Mouse (Mus musculus) heart, embryonic 15.5 days (tissue): Measurements from ENCODE around the gene Wdtc1. TPM values are rescaled to one million over a fixed set of nuclear protein-coding genes. Genes with fewer than 3 reads are reported as not detected.

Source experiments
- ATAC-seq: fragments of 200-750 bp; cut with Nextera tagmentation; replicated peaks from 2 replicates; pipeline ENCODE4 v1.8.0; 2017; ENCODE audit warnings: low read depth, moderate TSS enrichment; ENCODE audit not compliant: insufficient number of reproducible peaks, insufficient read depth, low FRiP score
- H3K27ac ChIP-seq: fragments of 300-500 bp; sonication (generic); 2 replicates; pipeline ENCODE4 v1.5.1; 2015; ENCODE audit warnings: mild to moderate bottlenecking, inconsistent platforms
- H3K27me3 ChIP-seq: fragments of 300-500 bp; sonication (generic); 2 replicates; pipeline ENCODE4 v1.6.1; 2015; ENCODE audit warnings: inconsistent platforms
- H3K36me3 ChIP-seq: fragments of 300-500 bp; sonication (generic); 2 replicates; pipeline ENCODE4 v1.6.1; 2015; ENCODE audit warnings: mild to moderate bottlenecking, inconsistent platforms
- H3K4me1 ChIP-seq: fragments of 300-500 bp; sonication (generic); replicated peaks from 2 replicates; pipeline ENCODE4 v1.6.1; 2015; ENCODE audit warnings: inconsistent platforms
- H3K4me2 ChIP-seq: fragments of 300-500 bp; sonication (generic); 2 replicates; pipeline ENCODE4 v1.6.1; 2015; ENCODE audit warnings: inconsistent platforms, mild to moderate bottlenecking, moderate library complexity
- H3K4me3 ChIP-seq: fragments of 300-500 bp; sonication (generic); 2 replicates; pipeline ENCODE4 v1.5.1; 2015; ENCODE audit warnings: mild to moderate bottlenecking, inconsistent platforms
- H3K9ac ChIP-seq: fragments of 300-500 bp; sonication (generic); 2 replicates; pipeline ENCODE4 v1.6.1; 2015; ENCODE audit warnings: mild to moderate bottlenecking, inconsistent platforms
- H3K9me3 ChIP-seq: fragments of 300-500 bp; sonication (generic); replicated peaks from 2 replicates; pipeline ENCODE4 v1.6.1; 2016; ENCODE audit warnings: inconsistent platforms
- WGBS: fragments of 180-500 bp; shearing (Covaris S2); methylation state at CpG from one replicate; pipeline ENCODE4 v1.1.7; 2015; ENCODE audit warnings: mixed read lengths; 5-methylcytosine and 5-hydroxymethylcytosine counted together
- microRNA-seq: library from miRNA; unstranded; fragments of <30 nt; microRNA quantifications from one replicate; pipeline ENCODE4, GENCODE M21; 2016
- polyA plus RNA-seq: library from polyadenylated mRNA; unstranded; fragments of >200 nt; fragmentation: Nextera tagmentation; extraction: Ambion mirVana; gene quantifications from 2 replicates; pipeline ENCODE4 v1.2.1, GENCODE M21; 2015

The Wdtc1 gene
- polyA plus RNA-seq, 1 experiment from 2014 or later = 11.4 TPM

GRCm38 (mm10) chr4:133247072-133247471 lies 106.2 kb downstream of the Wdtc1 start:
- no peak overlapping the region; the same call in 1 of the 2 replicates for H3K4me2 ChIP-seq
- no peak overlapping the region for H3K4me3 ChIP-seq
- H3K4me1 ChIP-seq = peaks cover 21% of the 10 kb centered on the region
- no peak overlapping the region for H3K27ac ChIP-seq
- H3K27me3 ChIP-seq = peaks cover 79% of the 10 kb centered on the region
- no peaks in the 10 kb centered on the region for H3K9me3 ChIP-seq
- no peaks in the 10 kb centered on the region for H3K36me3 ChIP-seq
- no peak overlapping the region for H3K9ac ChIP-seq
- WGBS = 26% methylated on average over 15 of the region's 15 CpGs
- ATAC-seq = no peak

- Histone ChIP-seq H3K36me3 (no peaks in the 10 kb centered on the region), H3K27me3 (peaks cover 51% of the 10 kb centered on the region), H3K9me3 (no peaks in the 10 kb centered on the region), H3K9ac (no peak overlapping the region), H3K27ac (no peak overlapping the region), H3K4me2 (no peak overlapping the region), H3K4me3 (no peak overlapping the region), H3K4me1 (peaks cover 19% of the 10 kb centered on the region)
- WGBS = 55% methylated on average over 1 of the region's 1 CpGs
- ATAC-seq = no peak
Observed at GRCm38 (mm10) chr4:133244289-133244688, 109.0 kb downstream of the Wdtc1 start.

- Histone ChIP-seq H3K36me3 (no peaks in the 10 kb centered on the region), H3K27ac (no peak overlapping the region), H3K27me3 (peaks cover 44% of the 10 kb centered on the region), H3K4me3 (no peak overlapping the region), H3K9me3 (no peaks in the 10 kb centered on the region), H3K4me2 (no peak overlapping the region), H3K9ac (no peak overlapping the region), H3K4me1 (peaks cover 19% of the 10 kb centered on the region)
- 33% methylated on average over 13 of the region's 13 CpGs for WGBS
- no peak for ATAC-seq
Observed at GRCm38 (mm10) chr4:133243538-133243937, 109.7 kb downstream of the Wdtc1 start.

- Histone ChIP-seq H3K4me3 (no peak overlapping the region), H3K4me2 (no peak overlapping the region), H3K36me3 (no peaks in the 10 kb centered on the region), H3K27ac (no peak overlapping the region), H3K4me1 (peaks cover 19% of the 10 kb centered on the region), H3K27me3 (peaks cover 36% of the 10 kb centered on the region), H3K9ac (no peak overlapping the region), H3K9me3 (no peaks in the 10 kb centered on the region)
- 68% methylated on average over 9 of the region's 9 CpGs for WGBS
- ATAC-seq = no peak
Observed at GRCm38 (mm10) chr4:133242710-133243109, 110.6 kb downstream of the Wdtc1 start.

Small RNA genes lying within 50 kb of the gene (microRNA-seq; reads per million reads assigned to microRNA genes)
- 1.9 reads per million for gene Mir5122

Other genes starting within 250 kb of the Wdtc1 start
- gene Wasf2, start 223.0 kb downstream of the Wdtc1 start, polyA plus RNA-seq = 67.3 and 72.8 TPM in 2 replicates
- 0.28 and 1.7 TPM in 2 replicates for gene Cd164l2, start 141.3 kb downstream of the Wdtc1 start, polyA plus RNA-seq
- gene Gpr3, start 140.9 kb downstream of the Wdtc1 start, polyA plus RNA-seq = 0.05 and 0.34 TPM in 2 replicates
- gene Map3k6, start 112.7 kb downstream of the Wdtc1 start, polyA plus RNA-seq = 2.9 and 3.4 TPM in 2 replicates
- 0.96 and 4.9 TPM in 2 replicates for gene Sytl1, start 90.4 kb downstream of the Wdtc1 start, polyA plus RNA-seq
- gene Tmem222, start 75.7 kb downstream of the Wdtc1 start, polyA plus RNA-seq = 46.1 and 58.9 TPM in 2 replicates
- gene Slc9a1, start 16.2 kb upstream of the Wdtc1 start, polyA plus RNA-seq = 6.6 and 8.2 TPM in 2 replicates
- 0.83 and 1.2 TPM in 2 replicates for gene Tent5b, start 126.7 kb upstream of the Wdtc1 start, polyA plus RNA-seq
- 1.3 and 1.4 TPM in 2 replicates for gene Trnp1, start 145.1 kb upstream of the Wdtc1 start, polyA plus RNA-seq
- gene Kdf1, start 165.5 kb upstream of the Wdtc1 start, polyA plus RNA-seq = 0.84 and 5.0 TPM in 2 replicates
- 199 and 206 TPM in 2 replicates for gene Nudc, start 192.5 kb upstream of the Wdtc1 start, polyA plus RNA-seq
- 13.4 and 16.0 TPM in 2 replicates for gene Nr0b2, start 199.9 kb upstream of the Wdtc1 start, polyA plus RNA-seq
- 3.8 and 4.8 TPM in 2 replicates for gene Gpatch3, start 221.3 kb upstream of the Wdtc1 start, polyA plus RNA-seq
- gene Gpn2, start 230.9 kb upstream of the Wdtc1 start, polyA plus RNA-seq = 10.4 and 11.8 TPM in 2 replicates
- gene Sfn, start 248.7 kb upstream of the Wdtc1 start, polyA plus RNA-seq = 3.0 and 25.1 TPM in 2 replicates